Mouse (Mus musculus): Measurements from ENCODE around the gene Krtcap2.
A peak's percentile ranks its signal among the peaks of the same experiment; 100 is the strongest.

Gene Krtcap2

GRCm38 (mm10) chr3:89225321-89225815 lies 20.4 kb upstream of the Krtcap2 start:
- DNase-seq (ENCODE audit: low spot score in 2 of 2): no peak

- no peak for DNase-seq (ENCODE audit: low spot score in 2 of 2)
Observed at GRCm38 (mm10) chr3:89225918-89226317, 19.8 kb upstream of the Krtcap2 start.

- no peak for DNase-seq (ENCODE audit: low spot score in 2 of 2)
Observed at GRCm38 (mm10) chr3:89226361-89226760, 19.4 kb upstream of the Krtcap2 start.

GRCm38 (mm10) chr3:89226900-89227299 lies 18.9 kb upstream of the Krtcap2 start, which contains the start of gene Mtx1:
Gene Mtx1, minus strand, starts transcription at chr3:89227088.
- no peak for DNase-seq (ENCODE audit: low spot score in 2 of 2)

GRCm38 (mm10) chr3:89227307-89228179 lies 18.2 kb upstream of the Krtcap2 start:
- DNase-seq (ENCODE audit: low spot score in 2 of 2): peak; percentile 87 to 88

- DNase-seq (ENCODE audit: low spot score in 2 of 2): peak in 1 of 2 experiments; percentile 78
Observed at GRCm38 (mm10) chr3:89228180-89228549, 17.6 kb upstream of the Krtcap2 start.

GRCm38 (mm10) chr3:89228836-89229235 lies 16.9 kb upstream of the Krtcap2 start, which contains the start of gene Muc1:
Gene Muc1, plus strand, starts transcription at chr3:89229057.
- no peak for DNase-seq (ENCODE audit: low spot score in 2 of 2)

- DNase-seq (ENCODE audit: low spot score in 2 of 2): no peak
Observed at GRCm38 (mm10) chr3:89229276-89229675, 16.5 kb upstream of the Krtcap2 start.

- no peak for DNase-seq (ENCODE audit: low spot score in 2 of 2)
Observed at GRCm38 (mm10) chr3:89230561-89230960, 15.2 kb upstream of the Krtcap2 start.

- no peak for DNase-seq (ENCODE audit: low spot score in 2 of 2)
Observed at GRCm38 (mm10) chr3:89231345-89231744, 14.4 kb upstream of the Krtcap2 start.

GRCm38 (mm10) chr3:89231772-89232275 lies 13.9 kb upstream of the Krtcap2 start:
- DNase-seq (ENCODE audit: low spot score in 2 of 2): no peak

GRCm38 (mm10) chr3:89232614-89233013 lies 13.2 kb upstream of the Krtcap2 start:
- no peak for DNase-seq (ENCODE audit: low spot score in 2 of 2)

- DNase-seq (ENCODE audit: low spot score in 2 of 2): no peak
Observed at GRCm38 (mm10) chr3:89233562-89234110, 12.1 kb upstream of the Krtcap2 start.

- DNase-seq (ENCODE audit: low spot score in 2 of 2): no peak
Observed at GRCm38 (mm10) chr3:89236516-89236915, 9.2 kb upstream of the Krtcap2 start.

GRCm38 (mm10) chr3:89237682-89238081 lies 8.1 kb upstream of the Krtcap2 start:
- no peak for DNase-seq (ENCODE audit: low spot score in 2 of 2)

GRCm38 (mm10) chr3:89238494-89238893 lies 7.3 kb upstream of the Krtcap2 start:
- DNase-seq (ENCODE audit: low spot score in 2 of 2): no peak

- DNase-seq (ENCODE audit: low spot score in 2 of 2): no peak
Observed at GRCm38 (mm10) chr3:89242331-89242895, 3.4 kb upstream of the Krtcap2 start.

- no peak for DNase-seq (ENCODE audit: low spot score in 2 of 2)
Observed at GRCm38 (mm10) chr3:89243609-89244008, 2.2 kb upstream of the Krtcap2 start.

GRCm38 (mm10) chr3:89244158-89244981 lies 1.4 kb upstream of the Krtcap2 start:
- peak in 1 of 2 experiments; percentile 33 for DNase-seq (ENCODE audit: low spot score in 2 of 2)

GRCm38 (mm10) chr3:89244982-89245687 lies 631 bp upstream of the Krtcap2 start:
- DNase-seq (ENCODE audit: low spot score in 2 of 2): peak in 1 of 2 experiments; percentile 55
